Mouse (Mus musculus): ENCODE measurements at regions not wholly inside any gene's neighbourhood (a gene's known extent, or its start where the extent isn't known, plus 50 kb on each side); places are given as distances from the start of the nearest gene placed in this dataset.
"Not testable (repeated sequence)": the region's sequence is repeated elsewhere in the genome, so short reads cannot be mapped to it uniquely, and the experiment has no call there.

DNA sequence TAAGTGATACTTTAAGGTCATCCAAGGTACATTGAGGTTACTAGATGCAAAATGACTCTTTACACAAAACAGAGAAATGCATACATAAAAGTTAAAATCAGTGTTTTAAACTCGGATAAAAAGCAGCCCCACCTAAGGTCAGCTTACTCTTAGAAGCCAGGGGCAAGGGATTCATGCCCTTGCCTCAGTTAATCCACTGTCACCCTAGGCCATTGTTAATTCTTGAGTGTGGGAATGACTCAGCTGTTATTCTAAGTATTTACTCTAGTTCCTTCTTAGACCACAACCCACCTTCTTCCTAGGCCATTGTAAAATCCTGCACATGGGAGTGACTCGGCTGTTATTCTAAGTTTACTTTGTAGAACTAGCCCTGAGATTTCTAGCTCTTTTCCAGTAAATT is 64.1 kb upstream of the Ces1h start:
- not testable (repeated sequence) for DNase-seq (ENCODE audit: low spot score)

- no peak for DNase-seq (ENCODE audit: low spot score)
Observed at GRCm38 (mm10) chr8:93441936-93442335, 62.4 kb upstream of the Ces1h start.

- not testable (repeated sequence) for DNase-seq (ENCODE audit: low spot score)
Observed at GRCm38 (mm10) chr8:93436586-93436985, 57.1 kb upstream of the Ces1h start.

GRCm38 (mm10) chr8:93430637-93431036 is 51.1 kb upstream of the Ces1h start:
- DNase-seq (ENCODE audit: low spot score) = peak; percentile 19
